Mouse (Mus musculus): Measurements from ENCODE around the gene Dctn3.
"Not testable (repeated sequence)": the region's sequence is repeated elsewhere in the genome, so short reads cannot be mapped to it uniquely, and the experiment has no call there.

The Dctn3 gene

DNA sequence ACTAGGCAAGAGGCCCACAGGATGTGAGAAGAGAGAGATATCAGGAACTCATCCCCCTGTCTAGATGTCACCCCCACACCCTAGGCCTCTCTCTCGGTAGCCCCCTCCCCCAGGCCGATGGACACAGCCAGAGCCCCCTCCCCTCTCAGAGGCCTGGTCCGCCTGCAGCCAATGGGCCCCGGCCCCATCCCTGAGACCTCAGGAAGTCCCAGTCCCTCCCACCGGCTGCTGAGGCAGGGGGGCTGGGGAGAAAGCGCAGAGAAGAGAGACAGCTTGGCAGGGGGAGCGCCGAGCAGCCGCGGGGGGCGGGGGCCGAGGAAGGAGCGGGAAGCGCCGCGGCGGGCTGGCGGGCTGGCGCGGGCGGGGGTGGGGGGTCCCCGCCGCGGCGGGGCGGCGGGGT, 39.7 kb downstream of the Dctn3 start:
- in situ Hi-C loops (cut with MboI; ENCODE audit: low pct_unique_long_range_greater_than_20kb in 1 of 2, low sequenced_read_pairs in 2 of 2, unreplicated experiment in 1 of 2) = not testable (repeated sequence)

DNA sequence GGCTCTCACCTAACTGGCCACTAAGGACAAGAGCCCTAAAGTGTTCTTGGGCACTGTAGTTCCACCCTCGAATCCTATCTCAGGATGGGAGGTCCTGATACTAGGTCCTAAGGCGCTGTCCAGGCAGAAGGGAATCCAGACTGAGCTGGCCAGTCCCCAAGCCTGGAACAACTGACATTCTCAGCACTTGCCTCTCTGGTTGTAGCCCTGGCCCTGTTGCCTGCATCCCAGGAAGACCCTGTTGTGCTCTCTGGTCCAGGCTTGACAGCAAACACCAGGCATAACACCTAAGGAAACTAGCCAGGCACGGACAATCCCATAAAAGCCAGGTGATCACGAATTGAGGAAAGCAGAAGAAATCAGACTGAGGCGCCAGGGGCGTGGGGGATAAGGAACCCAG, 40.2 kb downstream of the Dctn3 start:
- in situ Hi-C loops (cut with MboI; ENCODE audit: low pct_unique_long_range_greater_than_20kb in 1 of 2, low sequenced_read_pairs in 2 of 2, unreplicated experiment in 1 of 2) = no loop called here

DNA sequence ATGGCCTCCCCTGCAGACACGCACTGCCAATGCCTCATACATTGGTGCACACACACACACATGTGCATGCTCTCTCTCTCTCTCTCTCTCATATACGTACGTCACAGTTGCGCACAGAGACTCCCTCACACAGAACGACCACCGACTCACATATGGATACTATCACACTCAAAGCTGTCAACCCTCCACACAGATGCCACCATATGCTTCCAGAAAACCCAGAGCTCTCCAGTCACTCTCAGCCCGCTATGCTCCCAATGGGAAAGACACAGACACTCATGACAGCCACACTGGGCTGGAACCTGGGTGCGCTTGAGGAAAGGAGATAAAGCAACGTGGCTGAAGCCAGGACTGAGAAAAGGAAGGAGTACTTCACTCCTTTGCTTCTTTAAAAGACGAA, 41.0 kb downstream of the Dctn3 start:
- in situ Hi-C loops (cut with MboI; ENCODE audit: low pct_unique_long_range_greater_than_20kb in 1 of 2, low sequenced_read_pairs in 2 of 2, unreplicated experiment in 1 of 2) = no loop called here

DNA sequence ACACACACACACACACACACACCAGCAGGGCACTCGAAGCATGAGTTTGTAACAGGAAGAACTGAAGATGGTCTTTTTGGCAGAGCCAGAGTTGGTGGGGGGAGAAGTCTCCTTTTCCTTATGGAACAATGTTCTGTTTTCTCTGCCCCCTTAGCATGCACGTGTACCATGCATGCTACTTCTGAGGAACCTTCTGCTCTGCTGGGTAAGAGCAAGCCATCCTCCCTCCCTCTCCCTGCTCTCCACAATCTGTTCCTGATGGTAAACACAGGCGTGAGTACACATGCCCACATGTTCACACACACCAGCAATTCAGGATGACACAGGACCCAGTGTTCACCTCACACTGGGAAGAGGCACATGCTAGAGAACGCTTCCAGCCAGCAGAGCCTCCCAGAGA, 41.8 kb downstream of the Dctn3 start:
- in situ Hi-C loops (cut with MboI; ENCODE audit: low pct_unique_long_range_greater_than_20kb in 1 of 2, low sequenced_read_pairs in 2 of 2, unreplicated experiment in 1 of 2) = no loop called here

DNA sequence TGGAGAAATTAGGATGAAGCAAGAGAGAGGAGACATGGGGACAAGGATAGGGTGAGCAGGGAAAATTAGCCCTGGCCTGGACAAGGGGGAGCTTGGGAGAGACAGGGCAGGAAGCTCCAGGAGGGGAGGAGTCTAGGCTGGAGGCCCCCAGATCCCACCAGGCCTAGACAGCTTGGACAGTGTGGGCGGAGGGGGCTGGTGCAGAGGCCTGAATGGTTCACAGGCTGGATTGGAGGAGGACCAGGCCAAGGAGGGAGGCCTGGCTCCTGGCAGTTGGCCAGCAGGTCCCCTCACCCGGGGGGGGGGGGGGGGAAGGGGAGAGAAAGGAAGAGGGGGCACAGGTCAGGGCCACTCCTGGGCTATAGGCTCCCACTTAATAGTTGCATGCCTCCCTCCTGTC, 43.7 kb downstream of the Dctn3 start:
- in situ Hi-C loops (cut with MboI; ENCODE audit: low pct_unique_long_range_greater_than_20kb in 1 of 2, low sequenced_read_pairs in 2 of 2, unreplicated experiment in 1 of 2) = no loop called here

DNA sequence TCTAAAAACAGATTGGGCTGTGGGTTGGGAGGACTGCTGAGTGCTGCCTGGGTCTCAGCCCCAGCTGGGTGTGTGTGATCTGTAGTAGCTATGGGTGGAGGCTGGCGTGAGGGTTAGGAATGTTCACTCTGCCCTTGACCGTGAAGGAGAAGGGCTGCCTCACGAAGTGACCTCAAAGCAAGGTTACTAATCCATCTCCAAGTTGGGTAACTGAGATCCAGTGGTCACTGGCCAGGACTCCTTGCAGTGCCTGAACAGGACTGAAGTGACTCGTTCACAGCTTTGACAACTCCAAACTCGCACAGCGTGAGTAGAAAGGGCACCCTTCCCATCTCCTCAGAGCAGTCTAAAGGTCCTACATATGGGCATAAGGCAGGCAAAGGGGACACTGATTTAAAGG, 44.1 kb downstream of the Dctn3 start:
- in situ Hi-C loops (cut with MboI; ENCODE audit: low pct_unique_long_range_greater_than_20kb in 1 of 2, low sequenced_read_pairs in 2 of 2, unreplicated experiment in 1 of 2) = no loop called here

DNA sequence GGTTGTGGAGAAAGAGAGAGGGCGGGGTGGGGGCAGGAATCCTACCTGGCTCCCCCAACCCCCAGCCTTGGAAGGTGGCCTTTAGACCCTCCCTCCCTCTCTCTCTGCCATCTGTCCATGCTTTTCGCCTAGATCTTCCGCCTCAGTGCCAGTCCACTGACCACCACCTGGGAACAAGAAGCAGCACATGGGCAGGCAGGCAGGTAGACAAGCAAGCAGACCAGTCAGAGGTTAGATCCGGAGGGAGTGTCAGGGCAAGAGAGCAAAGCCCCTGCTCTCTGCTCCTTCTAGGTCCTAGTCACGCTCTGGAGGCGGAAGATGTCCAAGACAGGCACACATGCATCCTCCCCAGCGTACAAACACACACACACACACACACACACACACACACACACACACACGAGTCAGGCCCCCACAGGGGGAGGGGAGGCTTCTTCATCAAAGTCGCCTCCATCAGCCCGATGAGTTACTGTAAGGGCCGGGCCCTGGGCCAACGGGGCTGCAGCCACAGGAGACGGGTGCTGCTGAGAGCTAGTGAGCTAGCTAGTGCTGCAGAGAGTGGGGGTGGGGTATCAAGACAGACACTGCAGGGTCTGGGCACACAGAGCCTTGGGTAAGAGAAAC, 45.9 kb downstream of the Dctn3 start:
- in situ Hi-C loops (cut with MboI; ENCODE audit: low pct_unique_long_range_greater_than_20kb in 1 of 2, low sequenced_read_pairs in 2 of 2, unreplicated experiment in 1 of 2) = no loop called here

DNA sequence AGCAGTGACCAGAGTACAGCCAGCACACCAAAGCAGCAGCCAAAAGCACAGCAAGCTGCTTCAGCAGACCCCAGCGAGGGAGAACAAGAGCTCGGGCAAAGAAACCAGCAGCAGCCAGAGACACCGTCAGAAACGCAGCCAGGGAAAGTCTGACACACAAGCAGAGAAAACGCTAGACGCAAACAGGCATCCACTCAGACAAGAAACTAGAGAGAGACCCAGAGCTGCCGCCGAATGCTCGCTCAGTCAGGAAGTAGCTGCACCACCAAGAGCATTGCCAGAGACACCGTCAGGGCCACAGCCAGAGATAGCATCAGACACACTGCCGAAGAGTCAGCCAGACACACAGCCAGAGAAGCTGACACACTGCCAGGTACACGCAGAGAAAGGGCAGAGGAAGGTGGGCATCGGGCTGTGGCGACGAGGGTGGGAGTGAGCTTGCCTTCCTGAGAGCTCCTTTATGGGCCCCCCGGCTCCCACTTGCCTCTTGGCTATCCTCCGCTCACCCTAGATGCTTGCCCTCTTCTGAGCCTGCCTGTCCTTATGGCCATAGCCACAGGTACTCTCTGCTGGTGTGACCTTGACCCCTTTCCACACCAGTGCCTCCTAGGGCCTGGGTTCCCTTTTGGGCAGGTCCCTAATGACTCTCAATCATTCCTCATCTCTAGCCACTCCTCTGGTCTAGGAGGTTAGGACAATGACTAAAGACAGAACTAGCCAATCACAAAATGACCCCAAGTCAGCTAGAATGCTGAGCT, 46.5 kb downstream of the Dctn3 start:
- in situ Hi-C loops (cut with MboI; ENCODE audit: low pct_unique_long_range_greater_than_20kb in 1 of 2, low sequenced_read_pairs in 2 of 2, unreplicated experiment in 1 of 2) = no loop called here

DNA sequence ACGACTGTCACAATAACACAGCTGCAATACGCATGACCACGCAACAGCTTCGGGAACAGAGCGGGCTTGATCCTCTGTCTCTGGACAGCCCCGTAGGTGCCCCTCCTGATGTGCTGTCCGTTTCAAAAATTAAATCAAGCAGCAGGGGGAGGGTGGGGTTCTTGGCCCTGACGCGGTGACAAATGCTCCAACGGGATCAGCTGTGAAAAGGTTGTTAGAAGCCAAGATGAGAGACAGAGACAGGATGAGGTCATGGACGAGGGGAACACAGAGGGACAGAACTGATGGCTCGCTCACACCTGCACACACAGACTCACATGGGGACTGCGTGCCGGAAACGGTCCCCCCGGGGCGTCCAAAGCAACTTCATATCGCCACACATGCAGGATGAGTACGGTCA, 49.8 kb downstream of the Dctn3 start:
- in situ Hi-C loops (cut with MboI; ENCODE audit: low pct_unique_long_range_greater_than_20kb in 1 of 2, low sequenced_read_pairs in 2 of 2, unreplicated experiment in 1 of 2) = no loop called here

DNA sequence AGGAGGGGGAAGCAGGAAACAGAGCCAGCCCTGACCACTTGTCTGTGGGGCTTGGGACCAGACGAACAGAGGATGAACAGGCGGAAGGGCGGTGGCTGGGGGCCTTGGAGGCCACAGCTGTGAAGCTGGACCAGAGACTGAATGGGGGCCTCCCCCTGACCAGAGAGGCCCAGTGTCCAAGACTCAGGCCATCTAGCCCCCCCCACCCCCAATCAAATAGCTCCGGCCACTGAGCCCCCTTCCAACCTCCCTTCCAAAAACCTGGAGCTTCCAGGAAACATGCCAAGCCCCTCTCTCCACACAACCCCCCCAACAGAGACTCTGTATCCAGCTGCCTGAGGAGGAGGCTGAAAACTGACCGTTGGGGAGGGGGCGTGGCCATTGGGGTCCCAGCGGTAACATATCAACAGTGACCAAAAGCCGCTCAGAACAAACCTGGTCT, 50.4 kb downstream of the Dctn3 start:
- in situ Hi-C loops (cut with MboI; ENCODE audit: low pct_unique_long_range_greater_than_20kb in 1 of 2, low sequenced_read_pairs in 2 of 2, unreplicated experiment in 1 of 2) = no loop called here

DNA sequence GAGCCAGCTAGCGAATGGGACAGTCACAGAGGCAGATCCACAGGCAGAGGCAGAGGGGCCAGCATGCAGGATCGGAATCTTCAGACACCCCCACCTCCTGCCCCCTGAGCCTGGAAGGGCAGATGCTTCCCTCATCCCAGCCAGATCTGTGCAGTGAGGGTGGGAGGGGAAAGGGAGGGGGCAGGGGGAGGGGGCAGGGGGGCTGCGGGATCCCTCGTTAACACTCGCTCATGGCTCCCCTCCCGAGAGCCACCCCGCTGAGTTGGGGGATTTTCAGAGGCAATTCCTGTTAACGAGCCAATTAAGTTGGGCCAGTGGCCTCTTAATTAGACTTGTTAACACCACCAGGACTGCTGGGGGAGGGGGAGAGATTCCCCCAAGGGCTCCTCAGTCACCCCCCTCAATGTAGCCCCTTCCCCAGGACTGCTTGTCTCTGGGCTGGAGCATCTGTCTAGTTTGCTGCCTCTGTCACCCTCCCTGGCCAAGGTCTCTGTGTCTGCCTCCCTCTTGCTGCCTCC, 50.9 kb downstream of the Dctn3 start:
- in situ Hi-C loops (cut with MboI; ENCODE audit: low pct_unique_long_range_greater_than_20kb in 1 of 2, low sequenced_read_pairs in 2 of 2, unreplicated experiment in 1 of 2) = no loop called here

DNA sequence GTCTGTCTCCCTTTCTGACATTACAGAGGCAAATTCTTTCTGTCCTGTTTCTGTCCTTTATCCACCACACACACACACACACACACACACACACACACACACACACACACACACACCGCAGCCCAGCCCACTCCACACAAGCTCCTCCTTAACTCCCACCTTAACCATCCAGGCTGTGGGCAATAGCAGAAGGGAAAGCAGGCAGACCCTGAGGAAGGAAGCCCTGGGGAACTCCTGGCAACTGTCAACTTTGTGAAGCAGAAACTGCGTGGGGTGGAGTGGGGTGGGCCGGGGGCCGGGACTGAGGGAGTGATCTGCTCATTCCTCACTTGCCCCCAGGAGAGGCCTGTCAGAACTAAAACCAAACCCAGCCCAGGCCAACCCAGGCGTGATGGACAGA, 51.5 kb downstream of the Dctn3 start:
- in situ Hi-C loops (cut with MboI; ENCODE audit: low pct_unique_long_range_greater_than_20kb in 1 of 2, low sequenced_read_pairs in 2 of 2, unreplicated experiment in 1 of 2) = no loop called here

DNA sequence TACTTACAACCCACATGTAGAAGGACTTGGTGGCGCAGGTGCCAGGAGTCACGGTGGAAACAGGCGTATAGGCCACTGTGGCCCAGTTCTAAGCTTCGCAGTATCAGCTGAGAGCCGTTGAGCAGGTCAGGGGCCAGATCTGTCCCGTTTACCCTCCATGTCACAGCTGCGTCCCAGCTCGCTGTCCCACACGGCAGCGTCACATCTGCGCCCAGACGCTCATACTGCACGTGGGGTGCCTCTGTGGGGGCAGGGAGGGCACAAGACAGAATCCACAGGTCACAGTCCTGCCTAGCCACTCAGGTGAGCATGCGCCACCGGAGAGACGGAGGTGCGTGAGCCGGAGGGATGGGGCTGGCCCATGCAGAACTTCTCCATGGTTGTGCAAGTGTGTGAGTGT, 52.1 kb downstream of the Dctn3 start:
- in situ Hi-C loops (cut with MboI; ENCODE audit: low pct_unique_long_range_greater_than_20kb in 1 of 2, low sequenced_read_pairs in 2 of 2, unreplicated experiment in 1 of 2) = no loop called here

DNA sequence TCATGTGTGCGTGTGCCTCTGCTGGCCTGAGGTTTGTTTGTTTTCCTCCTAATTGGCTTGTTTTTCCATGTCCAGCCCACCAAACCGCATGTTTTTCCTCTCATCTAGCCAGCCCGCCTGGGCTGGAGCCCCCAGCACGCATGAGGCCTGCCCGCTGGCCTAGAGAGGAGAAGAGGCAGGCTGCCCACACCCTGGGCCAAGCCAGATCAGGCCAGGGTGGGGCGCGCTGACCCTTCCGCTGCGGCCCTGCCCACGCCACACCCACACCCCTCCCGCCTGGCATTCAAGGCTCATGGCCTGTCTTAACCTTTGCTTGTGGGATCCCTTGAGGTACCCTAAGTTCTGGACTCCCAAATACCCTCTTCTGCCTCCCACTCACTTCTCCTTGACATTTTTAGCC, 56.3 kb downstream of the Dctn3 start:
- in situ Hi-C loops (cut with MboI; ENCODE audit: low pct_unique_long_range_greater_than_20kb in 1 of 2, low sequenced_read_pairs in 2 of 2, unreplicated experiment in 1 of 2) = no loop called here

DNA sequence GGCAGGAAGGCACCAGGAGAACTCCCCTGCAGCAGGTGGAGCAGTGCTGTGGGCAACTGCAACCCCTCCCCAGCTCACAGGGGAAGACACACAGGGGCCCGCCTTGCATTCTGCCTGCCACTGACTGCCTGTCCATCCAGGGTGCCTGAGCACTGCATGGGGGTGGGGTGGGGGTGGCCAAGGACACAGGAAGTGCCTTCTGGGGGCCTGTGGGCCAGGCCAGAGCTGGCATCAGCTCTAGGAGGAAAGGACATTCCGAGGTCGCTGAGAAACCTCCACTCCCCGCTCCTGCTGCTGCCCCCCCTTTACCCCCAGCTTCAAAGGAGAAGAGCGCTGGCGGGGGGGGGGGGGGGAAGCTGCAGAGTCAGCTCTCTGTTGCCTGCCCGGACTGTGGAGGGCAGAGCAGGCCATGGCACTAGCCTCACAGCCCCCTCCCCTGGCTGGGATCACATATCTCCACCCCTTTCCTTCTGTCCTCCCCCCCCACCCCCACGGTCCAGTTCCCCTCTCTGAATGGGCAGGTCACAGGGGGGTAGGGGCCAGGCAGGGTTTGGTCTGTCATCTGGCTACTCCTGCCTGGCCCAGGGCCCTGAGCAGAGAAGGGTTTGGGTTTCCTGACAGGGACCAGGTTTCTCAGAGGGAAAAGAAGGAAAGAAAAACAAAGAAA, 57.8 kb downstream of the Dctn3 start:
- in situ Hi-C loops (cut with MboI; ENCODE audit: low pct_unique_long_range_greater_than_20kb in 1 of 2, low sequenced_read_pairs in 2 of 2, unreplicated experiment in 1 of 2) = no loop called here
